Mouse (Mus musculus) heart, adult 11 months (tissue): ENCODE data around the gene Hmga2.

Experiments
- DNase-seq: peaks from one replicate; pipeline ENCODE4 v3.0.0; 2022

The Hmga2 gene

DNA sequence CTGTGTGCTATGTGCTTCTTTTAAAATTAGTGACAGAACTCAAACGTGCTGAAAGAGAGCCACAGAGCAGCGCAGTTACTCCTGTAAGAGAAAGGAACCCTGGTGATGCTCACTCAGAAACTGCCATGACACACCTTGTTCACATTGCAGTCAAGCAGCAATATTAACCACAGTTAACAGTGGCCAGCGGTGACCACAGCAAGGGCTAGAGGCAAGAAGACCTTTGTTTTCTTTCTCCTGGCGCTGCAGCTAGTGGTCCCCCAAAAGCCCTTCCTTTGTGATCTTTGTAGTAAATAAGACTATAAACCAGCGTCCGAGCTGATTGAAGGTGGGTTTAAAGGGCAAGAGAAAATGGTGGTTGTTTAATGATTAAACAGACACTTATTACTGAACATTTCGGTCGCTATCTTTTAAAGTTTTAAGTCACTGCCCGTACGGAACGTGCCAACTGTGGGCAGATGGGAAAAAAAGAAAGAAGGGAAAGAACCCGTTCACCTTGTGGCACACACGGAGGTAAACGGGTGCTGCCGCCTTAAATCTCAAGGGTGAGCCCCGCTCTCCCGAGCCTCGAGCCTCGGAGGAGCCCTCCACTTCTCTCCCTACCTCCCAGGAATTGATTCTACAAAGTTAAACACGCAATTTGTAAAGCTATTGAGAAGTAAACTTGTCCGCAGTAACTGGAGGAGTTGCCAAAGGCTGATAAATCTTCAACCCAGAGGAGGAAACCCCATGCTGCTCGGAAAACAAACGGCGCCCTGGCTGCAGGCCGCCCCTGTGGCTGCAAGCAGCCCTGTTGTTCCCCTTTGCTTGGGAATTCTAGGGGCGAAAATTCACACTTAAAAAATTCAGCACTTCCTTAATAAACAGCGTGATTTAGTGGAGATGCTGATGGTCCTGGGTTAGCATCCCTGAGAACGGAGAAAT lies 85.1 kb downstream of the Hmga2 start:
- peak; percentile 71 for DNase-seq

DNA sequence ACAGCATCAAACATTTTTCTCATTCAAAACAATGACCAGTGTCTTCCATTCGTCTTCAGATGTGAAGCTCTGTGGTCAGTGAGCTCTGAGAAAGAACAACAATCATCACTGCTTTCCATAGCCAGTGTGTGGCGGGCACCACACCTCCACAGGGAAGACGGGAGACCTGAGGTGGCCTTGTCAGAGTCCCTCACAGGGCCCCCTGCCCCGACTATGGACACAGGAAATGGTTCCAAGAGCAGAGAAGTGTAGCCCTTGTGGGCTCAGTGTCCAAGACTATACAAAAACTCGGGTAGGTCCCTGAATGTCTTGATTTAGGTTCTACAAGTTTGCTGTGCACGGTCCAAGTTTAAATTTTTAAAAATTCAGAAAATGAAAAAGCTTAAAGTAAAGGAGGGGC lies 86.6 kb downstream of the Hmga2 start:
- peak; percentile 55 for DNase-seq

DNA sequence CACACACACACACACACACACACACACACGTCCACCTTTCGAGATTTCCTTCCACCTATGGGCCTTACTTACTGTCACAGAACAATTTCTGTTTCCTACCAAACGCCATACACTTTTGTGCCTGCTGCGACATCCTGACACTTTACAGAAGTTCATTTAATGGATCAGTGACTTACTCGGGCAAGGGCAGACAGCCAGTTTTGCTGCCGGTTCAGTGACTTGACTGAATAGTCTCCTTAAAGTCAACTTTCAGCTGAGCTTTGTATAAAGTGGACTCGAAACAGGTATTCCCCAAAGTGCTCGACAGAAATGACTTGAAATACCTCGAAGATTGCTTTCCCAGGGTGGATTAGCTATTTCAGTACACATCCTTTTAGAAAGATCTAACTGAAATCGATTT lies 87.3 kb downstream of the Hmga2 start:
- DNase-seq, result no peak

DNA sequence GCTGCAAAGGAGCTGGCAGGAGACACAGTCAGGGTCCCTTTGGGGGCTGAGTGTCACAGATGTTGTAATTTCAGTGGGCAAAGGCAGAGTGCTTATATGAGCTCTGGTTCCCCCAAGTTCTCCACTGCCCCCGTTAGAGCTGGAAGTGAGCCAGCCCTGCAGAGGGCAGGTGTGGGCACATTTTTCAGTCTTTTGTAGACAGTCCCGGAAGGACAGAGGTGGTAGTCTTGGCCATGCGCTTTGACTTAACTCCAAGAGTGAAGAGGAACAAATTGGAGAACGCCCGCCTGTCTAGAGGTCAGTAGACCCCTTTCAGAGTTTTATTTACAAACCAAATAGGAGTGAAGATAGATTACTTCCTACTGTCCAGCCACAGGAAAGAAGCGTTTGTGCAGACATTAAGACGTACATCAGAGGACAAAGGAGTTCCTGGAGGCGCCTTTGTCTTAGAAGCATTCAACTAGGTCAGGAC lies 87.8 kb downstream of the Hmga2 start:
- DNase-seq, result peak; percentile 76

DNA sequence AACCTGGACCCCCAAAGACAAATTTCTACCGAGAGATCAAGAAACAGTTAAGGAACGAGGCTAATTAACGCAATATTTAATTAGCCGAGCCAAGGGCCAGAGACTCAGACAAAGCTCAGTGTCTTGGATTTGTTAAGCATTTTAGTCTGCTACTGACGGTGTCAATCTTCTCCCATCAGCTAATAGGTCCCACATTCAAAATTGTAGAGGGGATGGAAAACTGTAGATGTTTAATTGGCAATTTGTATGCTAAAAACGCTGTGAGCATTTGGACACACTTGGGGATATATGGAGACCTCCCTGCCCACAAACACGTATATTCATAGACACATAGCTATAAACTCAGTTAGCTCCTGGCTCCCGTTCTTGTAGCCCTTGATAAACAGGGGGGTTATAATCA lies 89.2 kb downstream of the Hmga2 start:
- DNase-seq, result peak; percentile 10

DNA sequence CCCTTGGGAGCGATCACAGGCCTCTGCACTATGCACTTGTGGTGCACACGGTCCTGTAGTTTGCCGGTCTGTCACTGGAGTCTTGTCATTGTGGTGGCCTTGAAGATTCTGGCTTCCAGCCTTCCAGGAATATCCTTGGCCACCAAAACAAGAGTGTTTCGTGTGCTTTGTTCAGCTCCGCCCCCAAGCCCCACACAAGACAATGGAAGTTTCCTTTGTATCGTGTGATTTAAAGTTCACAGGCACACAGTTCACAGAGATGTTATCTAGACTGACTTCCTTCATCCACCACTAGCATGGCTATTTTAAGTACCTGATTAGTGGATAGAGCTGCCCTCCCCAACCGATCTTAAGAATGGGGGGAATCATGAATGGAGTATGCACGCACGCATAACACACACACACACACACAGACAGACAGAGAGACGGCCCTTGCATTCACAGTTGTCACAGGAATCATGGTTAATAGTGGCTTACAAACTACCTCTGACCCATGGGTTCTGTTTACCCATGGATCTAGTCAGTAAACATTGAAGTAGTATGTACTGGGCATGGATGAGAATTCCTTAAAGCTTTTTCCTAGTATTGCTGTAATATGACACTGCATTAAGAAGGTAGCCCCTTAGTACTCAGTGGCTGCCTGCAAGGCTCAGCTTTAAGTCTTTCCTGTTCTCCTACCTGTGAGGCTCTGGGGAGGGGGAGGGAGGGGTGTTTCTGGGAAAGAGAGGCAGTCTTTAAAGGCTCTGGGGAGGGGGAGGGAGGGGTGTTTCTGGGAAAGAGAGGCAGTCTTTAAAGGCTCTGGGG lies 91.3 kb downstream of the Hmga2 start:
- DNase-seq, result peak; percentile 96

DNA sequence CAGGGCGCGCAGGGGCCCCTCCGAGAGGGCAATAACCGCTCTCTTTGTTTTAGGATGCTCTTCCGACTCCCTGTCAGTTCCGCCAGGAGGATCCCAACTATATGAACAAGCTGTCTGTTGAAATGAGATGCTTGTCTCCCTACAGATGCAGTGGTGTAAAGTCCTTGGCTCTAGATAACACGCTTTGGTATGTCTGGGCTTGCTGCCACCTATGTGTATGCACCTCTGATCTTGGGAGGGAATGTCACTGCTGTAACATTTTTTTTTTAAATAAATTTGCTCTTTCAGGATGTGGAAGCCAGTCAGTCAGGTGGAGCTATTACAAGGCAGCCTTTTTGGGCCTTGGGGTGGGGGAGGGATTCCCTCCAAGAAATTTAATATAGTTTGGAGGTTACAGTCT lies 92.2 kb downstream of the Hmga2 start:
- no peak for DNase-seq

DNA sequence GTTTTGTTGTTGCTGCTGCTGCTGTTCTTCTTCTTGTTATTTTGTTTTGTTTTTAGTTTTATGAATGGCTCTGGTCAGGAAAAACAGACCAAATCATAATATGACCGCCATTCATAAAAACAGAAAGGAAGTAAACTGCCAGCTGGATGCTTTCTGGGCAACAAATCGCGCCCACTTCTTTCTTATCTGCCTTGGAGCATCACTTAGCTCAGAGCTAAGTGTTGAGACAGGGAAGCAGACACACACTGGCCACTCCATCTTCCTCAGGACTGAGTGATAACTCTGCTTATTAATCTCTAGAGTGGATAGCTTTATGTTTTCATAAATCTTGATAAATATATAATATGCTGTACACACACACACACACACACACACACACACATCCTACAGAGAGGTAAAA lies 98.5 kb downstream of the Hmga2 start:
- no peak for DNase-seq

DNA sequence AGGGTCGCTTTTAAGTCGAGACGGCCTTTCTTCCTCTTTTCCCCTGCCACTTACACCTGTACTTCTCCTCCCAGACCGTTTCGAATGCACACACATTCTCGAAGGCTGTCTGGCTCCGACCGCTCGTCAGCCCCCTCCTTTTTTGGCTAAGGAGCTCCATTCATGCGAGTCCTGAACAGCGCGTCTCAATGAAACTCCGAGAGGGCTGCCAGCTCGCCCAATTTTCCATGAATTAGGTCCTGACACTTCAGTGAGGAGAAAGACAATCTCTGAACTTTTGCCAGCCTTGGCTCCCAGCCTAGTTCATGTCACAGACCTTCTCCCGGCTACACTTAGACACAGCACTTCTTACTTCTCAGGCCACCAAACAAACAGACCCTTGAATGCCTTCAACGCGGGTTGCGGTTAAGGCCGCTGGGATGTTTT lies 98.9 kb downstream of the Hmga2 start:
- DNase-seq, result peak; percentile 96

DNA sequence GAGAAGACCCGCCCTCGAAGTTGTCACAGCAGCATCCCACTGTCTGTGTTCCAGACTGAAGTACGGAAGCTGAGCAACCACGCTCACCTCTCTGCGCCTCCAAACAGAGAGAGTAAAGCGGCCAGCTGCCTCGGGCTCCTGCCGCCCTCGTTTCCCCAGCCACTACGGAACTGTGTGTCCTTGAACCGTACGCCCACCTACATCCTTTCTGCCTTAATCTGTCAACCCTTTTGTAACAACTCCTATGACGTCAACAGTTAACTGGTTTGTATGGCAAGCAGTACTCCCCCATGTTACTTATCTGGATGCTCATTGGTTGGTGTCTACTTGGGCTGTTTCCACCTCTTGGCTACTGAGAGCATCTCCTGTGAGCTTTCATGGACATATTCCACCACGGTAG lies 100.8 kb downstream of the Hmga2 start:
- DNase-seq, result peak; percentile 50

DNA sequence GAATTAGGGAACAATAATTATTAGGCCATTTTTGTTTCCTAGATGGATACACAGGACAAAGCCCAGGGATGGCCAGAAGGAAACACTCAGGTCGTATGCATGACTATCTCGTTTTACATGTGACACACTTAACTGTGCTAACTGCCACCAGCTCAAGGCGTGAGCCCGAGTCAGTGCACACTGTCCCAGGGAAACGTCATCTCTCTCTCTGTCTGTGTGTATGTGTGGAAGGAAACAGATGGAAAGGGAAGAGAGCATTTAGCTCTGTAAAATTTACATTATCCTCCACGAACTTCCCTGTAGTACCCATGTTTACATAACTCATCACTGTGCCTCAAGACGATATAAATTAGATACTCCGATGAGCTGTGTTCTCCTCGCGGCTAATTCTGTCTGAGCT lies 105.1 kb downstream of the Hmga2 start:
- peak; percentile 39 for DNase-seq

DNA sequence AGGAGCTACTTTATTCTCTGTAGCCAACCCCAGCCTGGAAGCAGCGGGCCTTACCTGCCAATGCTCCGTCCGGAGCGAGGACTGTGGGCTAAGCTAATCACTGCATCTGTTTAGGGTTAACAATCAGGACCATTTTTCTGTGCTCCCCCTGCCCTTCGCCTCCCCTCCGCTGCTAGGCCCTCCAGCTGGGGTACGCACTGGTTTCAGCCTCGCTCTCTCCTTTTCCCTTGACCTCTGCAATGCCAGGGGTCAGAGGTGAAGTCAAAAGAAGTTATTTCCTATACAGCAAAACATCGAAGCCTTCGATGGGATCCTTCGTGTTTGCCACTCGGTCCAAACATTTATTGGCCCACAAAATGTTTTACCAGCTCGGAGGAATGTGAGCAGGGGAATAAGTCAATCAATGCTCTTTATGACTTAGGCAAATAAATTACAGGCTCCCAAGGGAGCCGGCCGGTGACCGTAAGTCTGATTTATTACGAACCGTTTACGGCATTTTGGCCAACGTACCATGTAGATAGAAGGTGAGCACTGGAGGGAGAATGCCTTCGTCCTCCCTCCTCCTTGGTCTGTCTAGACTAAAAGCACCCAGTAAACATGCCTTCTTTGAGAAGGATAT lies 107.0 kb downstream of the Hmga2 start:
- DNase-seq, result no peak

DNA sequence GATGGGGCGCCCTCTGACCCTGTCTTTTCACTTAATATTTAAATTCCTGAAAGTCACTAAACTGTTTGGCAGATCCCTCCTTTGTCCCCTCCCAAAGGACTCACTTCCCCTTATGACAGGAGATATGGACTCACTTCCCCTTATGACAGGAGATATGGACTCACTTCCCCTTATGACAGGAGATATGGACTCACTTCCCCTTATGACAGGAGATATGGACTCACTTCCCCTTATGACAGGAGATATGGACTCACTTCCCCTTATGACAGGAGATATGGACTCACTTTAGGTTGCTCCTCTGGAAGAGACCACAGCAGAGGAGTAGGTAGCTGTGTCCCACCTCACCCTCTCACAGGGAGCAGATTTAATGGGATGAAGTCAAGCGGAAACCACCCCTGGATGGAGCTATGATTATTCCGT lies 110.1 kb downstream of the Hmga2 start:
- peak; percentile 51 for DNase-seq

DNA sequence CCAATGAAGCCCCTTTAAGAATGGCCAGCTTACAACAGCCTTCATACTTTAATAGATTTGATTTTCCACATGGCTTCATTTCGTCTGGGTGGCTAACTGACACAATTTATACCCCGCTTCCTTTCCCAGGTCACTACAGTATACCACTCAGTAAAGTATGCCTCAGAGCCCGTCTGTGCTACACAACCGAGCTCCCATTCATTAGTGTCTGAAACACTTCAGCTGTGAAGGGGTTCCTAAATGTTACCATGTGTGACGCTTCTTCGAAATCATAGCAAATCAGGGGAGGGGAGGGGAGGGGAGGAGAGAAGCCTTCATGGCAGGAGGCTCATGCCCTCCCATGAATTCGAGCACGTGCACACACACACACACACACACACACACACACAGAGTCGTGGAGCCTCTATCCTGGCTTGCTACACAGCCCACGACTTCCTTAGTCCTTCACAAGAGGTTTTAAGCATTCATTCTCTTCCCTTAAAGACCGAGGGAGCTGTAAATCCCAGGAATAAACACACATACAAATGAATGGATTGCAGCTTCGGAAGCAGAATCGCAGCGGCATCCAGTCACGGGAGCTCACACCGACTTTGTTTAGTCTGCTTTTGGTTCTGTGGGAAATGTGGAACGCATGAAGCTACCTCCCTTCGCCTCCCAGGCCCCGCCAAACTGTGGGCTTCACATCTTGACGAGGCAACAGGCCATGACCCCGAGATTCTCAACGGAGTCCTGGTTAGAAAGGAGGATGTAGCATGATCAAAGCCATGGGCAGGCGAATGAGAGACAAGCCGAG lies 110.7 kb downstream of the Hmga2 start:
- peak; percentile 68 for DNase-seq

DNA sequence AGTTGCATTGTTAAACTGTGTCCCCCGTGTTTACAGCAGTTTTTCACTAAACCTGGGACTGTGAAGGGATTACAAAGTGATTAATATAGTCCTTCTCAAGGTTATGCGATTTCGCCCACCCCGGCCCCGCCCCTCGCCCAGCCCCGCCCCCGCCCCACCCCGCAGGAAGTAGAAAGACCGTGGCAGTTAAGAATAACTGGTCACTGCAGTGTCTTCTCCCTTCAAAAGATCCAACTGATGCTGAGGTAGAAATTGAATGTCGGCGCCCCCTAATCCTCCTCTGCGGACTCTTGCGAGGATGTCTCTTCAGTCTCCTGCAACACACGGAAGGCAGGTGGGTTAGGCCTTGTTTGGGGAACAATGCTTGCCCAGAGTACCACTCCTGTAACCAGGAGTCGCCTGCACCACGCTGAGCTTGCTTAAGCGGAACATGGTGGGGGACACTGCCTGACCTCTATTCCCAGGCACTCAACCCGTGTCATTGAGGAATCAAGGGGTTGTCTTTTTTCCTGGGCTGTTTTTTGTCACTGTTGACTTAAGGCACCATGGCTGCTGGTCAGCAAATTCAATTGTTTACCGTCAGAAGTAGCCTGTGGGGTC lies 112.2 kb downstream of the Hmga2 start:
- peak; percentile 51 for DNase-seq

DNA sequence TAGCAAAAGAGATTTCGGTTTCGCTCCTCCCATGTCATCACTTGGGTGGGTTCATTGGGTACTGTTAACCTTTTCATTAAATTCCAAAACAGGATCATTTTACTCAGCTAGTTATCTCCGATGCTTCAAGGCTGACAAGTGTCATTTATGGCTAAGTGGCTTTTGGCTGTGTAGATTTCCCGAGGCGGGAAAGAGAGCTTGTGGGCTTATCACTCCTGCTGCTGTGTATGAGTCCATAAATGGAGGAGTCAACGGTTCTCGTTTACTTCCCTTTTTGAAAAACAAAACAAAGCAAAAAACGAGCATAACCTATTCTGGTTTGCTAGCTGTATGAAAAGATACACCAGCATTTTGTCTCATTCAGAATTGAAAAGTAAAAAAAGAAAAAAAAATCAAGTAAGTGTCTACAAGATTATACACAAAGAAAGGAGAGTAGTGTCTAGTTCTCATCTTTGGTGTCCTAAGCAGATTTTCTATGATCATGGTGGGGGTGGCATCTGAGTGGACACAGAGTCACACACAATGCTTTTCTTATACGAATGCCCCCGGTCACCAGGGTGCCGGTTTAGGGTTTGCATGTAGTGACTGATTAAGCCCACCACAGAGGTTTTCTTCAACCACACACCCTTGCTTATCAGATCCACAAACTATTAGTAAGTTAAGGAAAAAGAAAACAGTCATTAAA lies 112.8 kb downstream of the Hmga2 start:
- DNase-seq, result peak; percentile 7

DNA sequence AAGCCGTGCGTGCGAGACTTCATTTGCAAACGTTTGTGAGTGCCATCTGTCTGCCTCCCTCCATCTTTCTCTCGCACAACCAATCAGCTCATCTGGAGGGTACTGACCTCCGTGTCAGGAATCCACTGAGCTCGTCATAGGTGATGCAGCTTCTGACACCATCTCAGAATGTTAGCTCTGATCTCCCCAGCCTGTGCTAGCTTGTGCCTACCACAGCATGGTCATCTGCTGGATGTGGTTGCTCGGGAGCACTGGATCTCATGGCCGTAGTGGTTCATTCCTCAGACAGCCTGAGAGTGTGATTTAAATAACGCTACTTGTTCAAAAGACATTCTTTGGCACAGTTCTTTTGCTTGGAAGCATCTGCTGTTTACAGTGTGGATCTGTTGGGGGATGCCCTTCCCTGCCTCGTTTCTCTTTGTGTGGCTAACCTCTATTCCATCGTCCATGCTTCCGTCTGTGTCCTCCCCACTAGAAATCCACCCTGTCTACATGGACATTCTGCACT lies 121.7 kb downstream of the Hmga2 start:
- no peak for DNase-seq

DNA sequence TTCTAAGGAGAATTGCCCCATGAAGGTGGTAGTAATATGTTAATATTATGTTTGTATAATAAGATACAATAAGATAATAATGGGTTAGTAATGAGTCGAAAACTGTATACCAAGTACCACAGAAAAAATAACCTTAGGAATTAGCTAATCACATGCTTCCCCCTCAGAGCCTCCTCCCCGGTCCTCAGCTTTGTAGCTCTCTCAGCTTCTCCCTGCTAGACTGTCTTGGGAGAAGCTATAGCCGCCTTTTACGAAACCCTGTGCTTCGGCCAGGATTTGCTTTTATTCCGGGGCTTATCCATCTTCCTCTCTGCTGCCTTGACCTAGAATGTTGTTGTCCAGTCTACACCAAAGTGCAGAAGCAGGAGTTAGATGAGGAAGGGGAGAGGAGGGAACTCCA lies 130.9 kb downstream of the Hmga2 start:
- peak; percentile 8 for DNase-seq

DNA sequence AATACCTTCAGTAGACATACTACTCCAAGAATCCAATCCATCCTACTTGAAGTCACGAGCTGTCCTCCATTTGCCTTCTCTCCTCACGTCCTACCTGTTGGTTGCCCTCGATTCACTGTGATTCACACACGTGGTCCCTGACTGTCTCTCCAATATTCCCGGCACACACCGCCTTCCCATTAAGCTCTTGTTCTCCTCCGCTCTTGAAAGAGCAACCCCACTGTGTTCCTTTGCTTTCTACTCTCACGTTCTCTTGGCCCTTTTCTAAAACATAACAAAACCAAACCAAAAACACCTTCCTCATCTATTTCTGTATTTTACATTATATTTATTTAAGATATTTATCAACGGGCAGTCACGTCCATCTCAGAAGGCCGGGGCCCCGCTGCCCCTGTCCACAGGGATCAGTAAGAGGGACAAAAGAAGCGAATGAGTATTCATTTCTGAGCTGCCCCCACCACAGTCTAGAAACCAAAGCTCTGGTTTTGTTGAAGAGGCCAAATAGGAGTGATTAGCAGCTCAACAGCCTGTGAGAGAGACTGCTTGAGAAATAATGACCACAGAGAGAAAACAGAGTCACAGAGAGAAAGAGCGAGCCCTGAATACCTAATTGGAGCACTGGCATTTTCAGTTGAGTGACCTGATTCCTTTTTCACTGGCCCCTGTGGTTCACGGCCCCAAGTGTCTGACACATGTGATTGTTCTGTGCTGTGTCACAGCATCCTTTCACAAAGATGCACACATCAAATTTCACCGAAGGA lies 131.5 kb downstream of the Hmga2 start:
- DNase-seq, result no peak

DNA sequence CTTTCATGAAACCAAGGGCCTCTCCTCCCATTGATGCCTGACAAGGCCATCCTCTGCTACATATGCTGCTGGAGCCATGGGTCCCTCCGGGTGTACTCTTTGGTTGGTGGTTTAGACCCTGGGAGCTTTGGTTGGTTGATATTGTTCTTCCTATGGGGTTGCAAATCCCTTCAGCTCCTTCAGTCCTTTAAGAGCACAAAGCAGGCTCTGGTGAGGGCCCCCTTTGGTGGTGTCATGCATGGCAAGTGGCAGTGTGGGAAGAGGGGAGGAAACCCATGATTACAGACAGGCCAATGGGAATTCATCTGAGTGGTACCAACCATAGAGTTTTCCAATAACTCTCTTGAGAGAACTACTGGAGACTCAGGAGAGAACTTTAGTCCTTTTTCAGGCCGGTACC lies 136.4 kb downstream of the Hmga2 start:
- DNase-seq, result peak; percentile 74
